Mouse (Mus musculus): Measurements from ENCODE around the gene Smyd5.

DNA sequence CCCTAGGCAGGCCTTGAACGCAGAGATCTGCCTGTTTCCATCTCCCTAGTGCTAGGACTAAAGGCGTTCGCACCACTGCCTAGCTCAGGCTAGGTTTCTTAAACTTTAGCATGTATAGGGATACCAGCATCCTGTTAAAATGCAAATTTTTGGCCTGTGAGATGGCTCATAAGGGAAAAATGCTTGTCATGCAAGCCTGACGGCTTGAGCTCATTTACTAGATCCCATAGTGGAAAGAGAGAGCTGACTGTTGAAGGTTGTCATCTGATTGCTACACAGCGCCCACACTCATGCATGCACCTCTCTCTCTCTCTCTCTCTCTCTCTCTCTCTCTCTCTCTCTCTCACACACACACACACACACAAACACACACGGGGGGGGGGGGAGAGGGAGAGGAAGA is 4.8 kb downstream of the Smyd5 start:
- TF ChIP-seq POLR2A (IDR thresholded peaks at IDR 0.05; ENCODE audit: low read depth, low read length) (no peak), CTCF (IDR thresholded peaks at IDR 0.05; ENCODE audit: borderline replicate concordance, insufficient read depth, low read length) (no peak)

Measured in embryonic fibroblast, embryonic 13.5 days (primary cell).